Mouse (Mus musculus) layer of hippocampus, postnatal 14 days (tissue): ENCODE measurements at regions not wholly inside any gene's neighbourhood (a gene's known extent, or its start where the extent isn't known, plus 50 kb on each side); places are given as distances from the start of the nearest gene placed in this dataset.
A peak's percentile ranks its signal among the peaks of the same experiment; 100 is the strongest.

Experiments
- DNase-seq, 2 experiments: peaks; one replicate each; pipeline ENCODE4 v3.0.0; 2021 to 2022; ENCODE audit warnings: low spot score in 2 of 2, mixed read lengths in 1 of 2

DNA sequence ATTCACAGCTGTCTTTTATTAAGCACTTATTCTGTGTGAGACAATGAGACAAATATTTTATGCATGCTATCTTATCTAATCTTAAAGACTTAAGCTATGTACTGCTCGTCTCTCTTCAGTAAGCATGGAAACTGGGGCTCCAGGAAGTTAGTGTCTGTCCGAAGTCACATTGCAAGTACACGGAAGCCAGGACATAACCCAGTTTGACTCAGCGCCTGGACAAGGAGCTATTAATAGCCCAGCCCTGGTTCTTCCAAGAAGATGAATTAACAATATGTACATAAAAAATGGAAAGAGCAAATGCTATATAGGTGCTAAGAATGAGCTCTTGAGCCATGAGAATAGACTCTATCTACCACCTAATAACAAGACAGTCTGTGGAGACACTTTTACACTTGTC, 85.2 kb upstream of the Col24a1 start:
- DNase-seq: no peak

DNA sequence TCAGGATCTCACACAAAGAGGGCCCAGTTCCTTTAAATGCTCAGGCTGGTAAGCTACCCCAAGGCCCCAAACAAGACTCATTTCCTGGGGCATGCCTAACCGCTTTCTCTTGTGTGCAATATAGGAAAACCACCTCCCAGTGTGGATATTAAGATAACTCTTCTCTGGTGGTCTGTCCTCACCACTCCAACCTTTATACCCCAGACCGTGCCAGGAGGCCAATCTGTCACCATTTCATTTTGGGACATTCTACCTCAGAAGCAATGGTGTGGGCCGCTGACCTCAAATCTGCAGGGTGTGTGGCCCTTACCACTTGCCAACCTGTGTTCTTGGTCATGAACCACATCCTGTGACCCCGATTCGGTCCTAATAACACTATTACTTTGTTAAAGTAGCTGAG, 82.1 kb upstream of the Col24a1 start:
- DNase-seq: no peak

DNA sequence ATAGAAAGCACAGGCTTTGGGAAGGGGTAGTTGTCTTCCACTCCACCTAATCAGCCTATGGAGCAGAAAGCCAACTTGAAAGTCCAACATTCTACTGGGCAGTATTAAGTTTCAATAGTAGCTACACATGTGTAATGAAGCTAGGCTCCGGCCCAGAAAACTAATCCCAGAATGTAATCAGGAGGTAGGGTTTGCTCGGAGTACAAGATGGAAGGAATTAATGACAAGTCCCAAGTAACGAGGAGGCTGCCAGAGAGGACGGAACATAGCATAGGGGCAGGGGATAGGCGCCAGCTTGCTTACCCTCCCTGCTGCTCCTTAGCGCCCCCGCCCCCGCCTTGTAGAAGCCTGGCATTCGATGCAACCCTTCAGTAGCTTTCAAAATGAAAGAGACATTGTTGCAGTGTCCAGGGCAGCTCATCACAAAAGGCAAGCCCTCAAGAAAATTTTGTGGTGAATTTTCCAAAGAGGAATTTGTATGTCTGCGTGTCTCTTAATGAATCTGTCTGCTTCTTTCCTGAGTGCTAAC, 75.2 kb upstream of the Col24a1 start:
- no peak for DNase-seq

DNA sequence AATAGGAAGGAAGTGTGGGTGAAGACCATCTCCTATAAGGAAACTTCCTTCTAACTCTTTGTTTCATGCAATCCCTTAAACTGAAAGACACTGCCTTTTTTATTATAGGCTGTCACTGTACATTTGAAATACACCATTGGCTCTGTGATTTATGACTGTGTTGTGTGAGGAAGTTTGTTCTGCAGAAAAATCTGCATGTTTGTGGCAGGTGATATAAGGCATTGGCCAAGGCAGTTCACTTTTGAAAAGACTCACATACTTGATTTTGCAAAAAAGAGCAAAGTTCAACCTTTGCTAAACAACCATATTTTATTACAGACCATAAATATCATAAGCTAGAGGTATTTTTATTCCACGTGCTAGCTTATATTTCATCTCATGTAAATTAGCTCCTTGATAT, 69.3 kb upstream of the Col24a1 start:
- DNase-seq: no peak

DNA sequence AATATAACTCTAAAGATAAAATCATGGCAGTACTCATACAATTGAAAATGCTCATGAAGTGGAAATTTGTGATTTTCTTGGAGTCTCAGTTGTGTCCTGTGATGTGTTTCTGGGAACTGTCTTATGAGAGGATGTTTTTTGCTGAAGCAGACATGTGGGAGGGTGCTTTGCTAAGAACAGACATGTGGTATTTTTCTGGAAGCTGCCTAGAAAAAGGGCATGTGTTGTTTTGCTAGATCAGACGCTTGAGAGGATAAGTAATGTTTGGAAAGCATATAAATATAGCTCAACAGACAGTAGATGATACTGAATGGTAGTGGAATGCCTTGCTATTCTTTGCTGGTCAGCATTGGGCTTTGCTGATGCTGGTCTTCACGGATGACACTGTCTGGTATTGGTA, 68.2 kb upstream of the Col24a1 start:
- peak in 1 of 2 experiments; percentile 6 for DNase-seq

DNA sequence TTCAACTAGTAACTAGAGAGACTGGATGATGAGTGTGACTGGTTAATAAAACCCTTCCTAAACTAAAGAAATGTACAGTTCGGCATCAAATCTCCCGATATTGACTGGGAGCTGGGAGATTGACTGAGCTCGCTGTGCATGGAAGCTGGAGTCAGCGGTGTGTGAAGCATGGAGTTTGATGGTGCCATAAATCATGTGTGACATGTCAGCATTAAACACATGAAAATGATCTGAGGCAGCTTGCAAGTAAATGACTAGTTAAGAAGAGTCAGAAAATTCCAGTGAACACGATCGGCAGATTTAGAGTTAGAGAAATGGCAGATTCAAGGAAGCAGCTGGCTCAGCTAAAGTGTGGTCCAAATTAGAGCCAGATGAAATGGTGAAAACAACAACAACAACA, 61.6 kb upstream of the Col24a1 start:
- no peak for DNase-seq

DNA sequence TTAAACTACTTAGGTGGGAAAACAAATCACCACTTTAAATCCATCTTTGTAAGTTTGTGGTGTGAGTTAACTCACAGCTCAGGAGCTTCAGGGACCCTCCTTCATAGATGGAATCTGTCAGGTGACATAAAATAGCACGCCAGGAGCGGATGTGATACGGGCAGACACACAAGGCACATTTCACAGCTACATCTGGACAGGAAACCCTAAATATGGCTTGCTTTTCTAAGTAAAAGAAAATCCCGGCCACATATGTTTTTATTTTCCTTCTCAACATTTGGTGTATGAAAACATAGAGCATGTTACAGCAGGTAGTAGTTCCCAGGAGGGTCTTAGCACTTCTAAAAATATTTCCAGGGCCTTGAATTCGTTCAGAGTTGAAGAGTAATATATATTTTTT, 50.1 kb upstream of the Col24a1 start:
- no peak for DNase-seq
